Mouse (Mus musculus): Measurements from ENCODE around the gene Maml3.

DNA sequence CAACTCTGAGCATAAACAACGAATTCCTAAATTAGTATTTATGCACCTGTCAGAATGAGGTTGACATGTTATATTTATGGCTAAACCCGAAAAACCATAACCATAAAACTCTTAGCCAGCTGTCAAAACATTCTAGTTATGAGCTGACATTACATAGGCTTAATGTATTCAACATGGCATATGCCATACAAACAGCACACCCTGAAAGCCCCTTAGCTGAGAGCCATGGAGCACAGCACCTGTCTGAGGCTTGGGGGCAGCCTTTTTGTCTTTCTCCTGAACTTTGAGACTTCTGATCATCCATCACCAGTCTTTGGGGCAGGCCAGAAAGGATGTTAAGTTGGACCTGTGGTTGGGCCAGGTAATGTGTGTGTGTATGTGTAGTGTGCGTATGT lies 41.6 kb downstream of the Maml3 start:
- no peak for TF ChIP-seq ZNF384 (IDR thresholded peaks at IDR 0.05; ENCODE audit: low read depth, low read length)
- TF ChIP-seq ZC3H11A (IDR thresholded peaks at IDR 0.05; ENCODE audit: borderline replicate concordance, low read depth, low read length), result no peak
- TF ChIP-seq MAFK (IDR thresholded peaks at IDR 0.05; ENCODE audit: insufficient read depth, low read depth, low read length), result no peak
- TF ChIP-seq HCFC1 (IDR thresholded peaks at IDR 0.05; ENCODE audit: borderline replicate concordance, insufficient read depth, low read length), result no peak

All from ES-E14 (cell line).